Mouse (Mus musculus): ENCODE results near the gene Gabpb2. TPM values are rescaled to one million over a fixed set of nuclear protein-coding genes. Genes with fewer than 3 reads are reported as not detected.
A peak's percentile ranks its signal among the peaks of the same experiment; 100 is the strongest.
"Not testable (repeated sequence)": the region's sequence is repeated elsewhere in the genome, so short reads cannot be mapped to it uniquely, and the experiment has no call there.

Gene Gabpb2
- polyA plus RNA-seq, 1 experiment: 21.4 TPM

GRCm38 (mm10) chr3:95159987-95160963 lies 57.4 kb downstream of the Gabpb2 start, which contains the start of gene Sema6c:
Gene Sema6c, plus strand, starts transcription at chr3:95160457.
- DNase-seq (ENCODE audit: low spot score): peak; percentile 74

- no peak for DNase-seq (ENCODE audit: low spot score)
Measured at GRCm38 (mm10) chr3:95159511-95159986, 58.2 kb downstream of the Gabpb2 start.

- DNase-seq (ENCODE audit: low spot score): no peak
Measured at GRCm38 (mm10) chr3:95153874-95154273, 63.8 kb downstream of the Gabpb2 start.

GRCm38 (mm10) chr3:95147924-95148323 lies 69.8 kb downstream of the Gabpb2 start:
- DNase-seq (ENCODE audit: low spot score): no peak

DNA sequence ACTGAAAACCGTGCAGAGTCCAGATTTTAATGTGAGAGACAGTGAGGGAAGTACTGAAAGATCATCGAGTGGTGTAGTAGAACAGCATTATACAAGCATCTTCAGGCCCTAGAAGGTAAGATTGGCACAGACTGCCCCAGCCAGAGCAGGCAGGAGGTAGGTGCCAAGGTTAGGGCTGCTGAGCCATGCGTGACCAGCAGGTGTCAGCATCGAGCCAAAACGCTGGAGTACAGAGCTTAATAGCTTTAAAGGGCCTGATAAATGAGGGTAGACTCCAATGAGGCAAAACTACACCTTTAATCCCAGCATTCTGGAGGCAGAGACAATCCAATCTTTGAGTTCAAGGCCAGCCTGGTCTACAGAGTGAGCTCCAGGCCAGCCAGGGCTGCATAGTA lies 75.1 kb downstream of the Gabpb2 start:
- peak; percentile 71 for DNase-seq (ENCODE audit: low spot score)

GRCm38 (mm10) chr3:95141952-95142616 lies 75.6 kb downstream of the Gabpb2 start, which contains the start of gene Tnfaip8l2:
Gene Tnfaip8l2, minus strand, starts transcription at chr3:95142360.
- no peak for DNase-seq (ENCODE audit: low spot score)

DNA sequence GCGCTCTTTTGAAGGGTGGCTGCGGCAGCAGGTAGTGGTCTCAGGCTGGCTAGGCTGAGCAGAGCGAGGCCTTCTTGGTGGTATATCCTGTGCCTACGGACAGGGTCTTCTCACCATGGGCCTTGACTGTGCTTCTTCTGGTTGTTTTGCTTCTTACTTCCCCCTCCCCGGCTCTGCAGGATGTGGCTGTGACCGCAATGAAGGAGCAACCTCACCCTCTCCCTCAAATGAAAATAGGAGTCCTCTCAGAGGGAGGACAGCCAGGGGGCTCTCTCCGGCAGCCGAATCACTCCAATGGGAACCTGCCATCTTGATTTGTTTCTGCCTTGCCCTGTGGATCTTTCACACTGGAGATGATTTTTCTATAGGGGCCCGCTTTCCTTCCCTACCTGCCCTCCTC lies 76.2 kb downstream of the Gabpb2 start:
- DNase-seq (ENCODE audit: low spot score): no peak

DNA sequence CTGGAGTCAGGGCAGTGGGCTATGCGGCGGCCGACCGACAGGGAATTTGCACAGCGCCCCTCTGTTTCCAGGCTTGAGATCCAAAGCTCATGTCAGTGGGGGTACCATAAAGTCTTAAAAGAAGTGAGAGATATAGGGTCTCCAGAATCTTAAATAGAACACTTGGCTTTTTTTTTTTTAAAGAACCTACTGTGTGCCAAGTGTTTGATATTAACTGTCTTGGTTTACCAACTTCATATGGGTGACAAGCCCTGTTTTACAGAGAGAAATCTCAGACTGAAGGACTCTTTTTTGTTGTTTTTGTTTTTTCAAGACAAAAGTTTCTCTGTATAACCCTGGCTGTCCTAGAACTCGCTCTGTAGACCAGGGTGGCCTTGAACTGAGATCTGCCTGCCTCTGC lies 76.9 kb downstream of the Gabpb2 start:
- DNase-seq (ENCODE audit: low spot score): no peak

DNA sequence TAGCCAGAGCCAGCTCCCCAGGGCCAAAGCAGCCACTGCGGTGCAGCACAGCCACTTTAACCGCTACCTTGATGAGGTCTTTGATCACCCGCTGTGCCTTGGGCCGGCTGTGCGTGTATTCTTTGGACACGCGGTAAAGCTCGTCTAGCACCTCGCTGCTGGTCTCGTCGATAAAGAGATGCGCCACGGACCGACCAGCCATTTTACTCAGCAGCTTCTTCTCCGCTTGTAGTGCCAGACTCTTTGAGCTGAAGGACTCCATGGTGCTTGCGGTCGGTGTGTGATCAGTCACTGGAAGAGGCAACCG lies 77.5 kb downstream of the Gabpb2 start:
- no peak for DNase-seq (ENCODE audit: low spot score)

DNA sequence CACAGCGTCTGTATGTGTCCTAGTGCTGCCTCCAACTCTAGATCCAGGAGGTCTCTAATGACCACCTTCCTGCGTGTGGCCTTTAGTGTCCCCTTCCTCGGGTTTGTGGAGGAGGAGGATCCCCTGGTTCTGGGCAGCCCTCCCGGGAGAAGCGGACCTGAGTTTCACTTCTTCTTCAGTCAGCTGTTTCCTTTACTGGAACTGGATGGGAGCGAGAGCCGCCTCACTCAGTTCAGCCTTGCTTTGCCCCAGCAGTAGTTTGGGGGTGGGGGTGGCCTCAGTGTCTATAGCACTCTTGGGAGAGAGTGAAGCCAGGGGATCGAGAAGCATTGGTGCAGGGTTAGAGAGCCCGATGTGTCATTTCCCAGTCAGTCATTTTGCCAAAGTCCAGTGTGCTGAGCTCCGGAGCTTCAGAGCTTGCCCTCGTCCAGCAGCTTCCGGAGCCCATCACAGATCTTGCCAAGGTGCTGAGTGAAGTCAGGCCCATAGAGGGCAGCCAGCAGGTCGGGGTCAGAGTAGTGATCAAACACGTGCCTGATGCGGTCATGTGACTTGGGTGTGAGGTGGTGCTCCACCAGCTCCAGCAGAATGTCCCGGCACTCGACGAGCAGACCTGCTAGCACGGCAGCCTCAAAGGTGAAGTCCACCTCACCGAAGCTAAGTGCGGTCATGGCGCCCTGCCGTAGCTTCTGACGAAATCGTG lies 78.0 kb downstream of the Gabpb2 start:
- no peak for DNase-seq (ENCODE audit: low spot score)

DNA sequence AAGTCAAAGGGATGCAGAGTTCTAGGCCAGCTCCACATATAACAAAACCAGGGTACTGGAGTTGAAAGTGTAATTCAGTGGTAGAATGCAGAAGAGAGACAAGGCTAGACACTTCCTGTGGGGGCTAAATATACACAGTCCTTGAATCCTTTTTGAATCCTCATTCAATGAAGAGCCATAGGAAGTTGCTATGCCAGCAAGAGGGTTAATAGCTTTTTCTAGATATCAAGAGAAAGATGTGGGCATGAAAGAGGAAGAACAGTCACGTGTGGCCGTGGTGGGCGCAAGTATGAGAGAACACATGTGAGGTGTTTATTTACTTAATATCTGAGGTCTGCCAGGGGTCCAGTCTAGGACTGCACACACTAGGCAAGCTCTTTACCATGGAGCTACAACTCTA lies 81.4 kb downstream of the Gabpb2 start:
- no peak for DNase-seq (ENCODE audit: low spot score)

DNA sequence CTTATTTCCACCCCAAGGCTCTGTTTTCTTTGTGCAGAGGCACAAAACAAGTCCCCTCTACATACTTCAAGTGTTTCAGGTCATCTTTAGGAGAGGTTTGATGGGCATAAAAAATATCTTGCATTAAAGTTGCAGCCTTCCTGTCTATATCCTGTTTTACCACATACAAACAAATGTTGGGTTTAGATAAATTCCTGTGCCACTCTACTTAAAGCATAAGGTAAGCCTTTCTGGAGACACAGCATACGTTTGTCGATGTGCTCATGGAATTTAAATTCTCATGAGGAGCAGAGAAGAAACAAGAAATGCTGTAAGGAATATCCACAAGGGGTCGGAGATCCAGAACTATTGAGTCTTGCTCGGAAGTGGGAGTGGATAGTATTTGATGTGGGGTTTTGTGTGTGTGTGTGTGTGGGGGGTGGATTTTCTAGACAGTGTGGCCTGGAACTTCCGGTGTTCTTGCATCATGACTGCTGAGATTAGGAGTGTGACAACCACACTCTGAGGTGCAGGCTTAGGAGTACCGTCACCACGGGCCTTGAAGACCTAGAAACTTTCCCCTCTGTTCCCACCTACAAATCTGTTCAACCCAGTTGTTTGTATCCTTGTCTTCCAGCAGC lies 82.2 kb downstream of the Gabpb2 start:
- no peak for DNase-seq (ENCODE audit: low spot score)

- no peak for DNase-seq (ENCODE audit: low spot score)
Measured at GRCm38 (mm10) chr3:95135023-95135422, 82.7 kb downstream of the Gabpb2 start.

DNA sequence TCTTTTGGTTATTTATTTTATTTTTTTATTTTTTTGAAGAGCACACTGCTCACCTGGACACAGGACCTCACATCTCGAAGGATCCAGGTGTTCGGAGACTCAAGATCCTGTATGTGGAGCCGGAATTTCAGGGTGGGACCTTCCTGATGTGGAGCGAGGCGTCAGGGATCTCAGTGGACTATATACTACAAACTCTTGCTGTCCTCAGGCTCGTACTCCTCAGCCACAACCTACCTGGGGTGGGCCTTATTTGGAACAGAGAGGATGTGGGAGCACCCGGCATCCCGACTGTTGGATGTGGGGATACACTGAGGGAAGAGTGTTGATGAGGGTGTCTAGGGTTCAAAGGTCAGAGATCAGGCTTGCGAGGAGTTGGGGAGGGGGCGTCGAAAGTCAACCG lies 83.6 kb downstream of the Gabpb2 start:
- DNase-seq (ENCODE audit: low spot score): not testable (repeated sequence)

- DNase-seq (ENCODE audit: low spot score): no peak
Measured at GRCm38 (mm10) chr3:95133680-95134101, 84.0 kb downstream of the Gabpb2 start, which contains the start of the genes Scnm1 and Lysmd1. Gene Scnm1, minus strand, starts transcription at chr3:95134011. Gene Lysmd1, plus strand, starts transcription at chr3:95134088.

- no peak for DNase-seq (ENCODE audit: low spot score)
Measured at GRCm38 (mm10) chr3:95133176-95133575, 84.5 kb downstream of the Gabpb2 start.

- DNase-seq (ENCODE audit: low spot score): not testable (repeated sequence)
Measured at GRCm38 (mm10) chr3:95132389-95132788, 85.3 kb downstream of the Gabpb2 start.

Measured in urinary bladder, adult 2 months (tissue).